Mouse (Mus musculus) macrophage (primary cell): ENCODE measurements around the gene Ccl22. TPM values are rescaled to one million over a fixed set of nuclear protein-coding genes. Genes with fewer than 3 reads are reported as not detected.

Experiments
- H3K27ac ChIP-seq: fragments of 350-480 bp; formaldehyde crosslinking; 2 replicates; pipeline ENCODE4 v1.9.0; 2021
- H3K36me3 ChIP-seq: fragments of 350-480 bp; formaldehyde crosslinking; 2 replicates; pipeline ENCODE4 v1.9.0; 2021; ENCODE audit errors: inconsistent target
- H3K4me3 ChIP-seq: fragments of 350-480 bp; formaldehyde crosslinking; 2 replicates; pipeline ENCODE4 v1.9.0; 2021; ENCODE audit errors: inconsistent target
- H3K79me2 ChIP-seq: fragments of 350-480 bp; formaldehyde crosslinking; 2 replicates; pipeline ENCODE4 v1.9.0; 2021; ENCODE audit errors: inconsistent target
- WGBS: methylation state at CpG from one replicate; pipeline ENCODE4 v1.1.7; 2026; ENCODE audit warnings: inconsistent platforms; ENCODE audit not compliant: missing documents; 5-methylcytosine and 5-hydroxymethylcytosine counted together
- polyA plus RNA-seq: library from polyadenylated mRNA; stranded (reverse); fragments of 250-400 nt; gene quantifications from 3 replicates; pipeline ENCODE4 v1.2.4, GENCODE M21; 2018; ENCODE audit warnings: inconsistent platforms

Gene Ccl22
- polyA plus RNA-seq, 1 experiment from 2014 or later: 3.7 TPM

GRCm38 (mm10) chr8:94748363-94748762, 3.0 kb downstream of the Ccl22 start:
- Histone ChIP-seq H3K36me3 (no peaks in the 10 kb centered on the region), H3K4me3 (no peak overlapping the region), H3K79me2 (no peaks in the 10 kb centered on the region), H3K27ac (no peak overlapping the region)
- 76% methylated on average over 4 of the region's 4 CpGs for WGBS

- Histone ChIP-seq H3K36me3 (no peaks in the 10 kb centered on the region), H3K27ac (no peak overlapping the region), H3K79me2 (no peaks in the 10 kb centered on the region), H3K4me3 (no peak overlapping the region)
- 98% methylated on average over 3 of the region's 3 CpGs for WGBS
These were observed 4.6 kb downstream of the Ccl22 start for GRCm38 (mm10) chr8:94749942-94750341.

- 82% methylated on average over 10 of the region's 10 CpGs for WGBS
- no peak overlapping the region for H3K4me3 ChIP-seq
- no peak overlapping the region for H3K27ac ChIP-seq
- no peaks in the 10 kb centered on the region for H3K79me2 ChIP-seq
- no peaks in the 10 kb centered on the region for H3K36me3 ChIP-seq
These were observed 5.8 kb downstream of the Ccl22 start for GRCm38 (mm10) chr8:94751023-94751849.

- H3K79me2 ChIP-seq: no peaks in the 10 kb centered on the region
- no peak overlapping the region for H3K27ac ChIP-seq
- no peak overlapping the region for H3K4me3 ChIP-seq
- H3K36me3 ChIP-seq: no peaks in the 10 kb centered on the region
- 90% methylated on average over 2 of the region's 2 CpGs for WGBS
These were observed 8.6 kb downstream of the Ccl22 start for GRCm38 (mm10) chr8:94754006-94754405.

- no peak overlapping the region for H3K27ac ChIP-seq
- H3K79me2 ChIP-seq: no peaks in the 10 kb centered on the region
- 89% methylated on average over 2 of the region's 2 CpGs for WGBS
- H3K36me3 ChIP-seq: no peaks in the 10 kb centered on the region
- no peak overlapping the region for H3K4me3 ChIP-seq
These were observed 9.1 kb downstream of the Ccl22 start for GRCm38 (mm10) chr8:94754486-94754885.

GRCm38 (mm10) chr8:94767035-94767434, 21.6 kb downstream of the Ccl22 start:
- no peak overlapping the region for H3K27ac ChIP-seq
- whole genome bisulfite sequencing: 87% methylated on average over 9 of the region's 9 CpGs

GRCm38 (mm10) chr8:94770945-94771344, 25.6 kb downstream of the Ccl22 start:
- Histone ChIP-seq H3K4me3 (no peak overlapping the region), H3K27ac (no peak overlapping the region), H3K36me3 (no peaks in the 10 kb centered on the region), H3K79me2 (no peaks in the 10 kb centered on the region)
- 43% methylated on average over 6 of the region's 6 CpGs for WGBS

More at GRCm38 (mm10) chr8:94767035-94767434, 21.6 kb downstream of the Ccl22 start:
- H3K4me3 ChIP-seq: no peak overlapping the region
- no peaks in the 10 kb centered on the region for H3K36me3 ChIP-seq
- H3K79me2 ChIP-seq: no peaks in the 10 kb centered on the region

GRCm38 (mm10) chr8:94771941-94772670, 26.7 kb downstream of the Ccl22 start, which contains the start of gene Cx3cl1:
Cx3cl1 (plus strand) TSS chr8:94772009.
- no peak within 1 kb of the TSS; the same call in 1 of the 2 replicates for H3K4me3 ChIP-seq
- no peaks in the 10 kb centered on the region for H3K79me2 ChIP-seq
- no peak within 1 kb of the TSS for H3K27ac ChIP-seq
- H3K36me3 ChIP-seq: no peaks in the 10 kb centered on the region
- WGBS: 4% methylated on average over 37 of the region's 38 CpGs

- H3K4me3 ChIP-seq: no peak overlapping the region
- WGBS: 78% methylated on average over 4 of the region's 6 CpGs
- H3K27ac ChIP-seq: no peak overlapping the region
- H3K36me3 ChIP-seq: no peaks in the 10 kb centered on the region
- H3K79me2 ChIP-seq: no peaks in the 10 kb centered on the region
These were observed 27.7 kb downstream of the Ccl22 start for GRCm38 (mm10) chr8:94773048-94773447.

GRCm38 (mm10) chr8:94773700-94774171, 28.3 kb downstream of the Ccl22 start:
- no peak overlapping the region for H3K27ac ChIP-seq
- H3K36me3 ChIP-seq: no peaks in the 10 kb centered on the region
- H3K4me3 ChIP-seq: no peak overlapping the region
- no peaks in the 10 kb centered on the region for H3K79me2 ChIP-seq
- WGBS: 89% methylated on average over 11 of the region's 12 CpGs

GRCm38 (mm10) chr8:94774601-94775000, 29.2 kb downstream of the Ccl22 start:
- WGBS: 100% methylated on average over 1 of the region's 1 CpGs
- H3K4me3 ChIP-seq: no peak overlapping the region
- H3K36me3 ChIP-seq: no peaks in the 10 kb centered on the region
- no peaks in the 10 kb centered on the region for H3K79me2 ChIP-seq
- H3K27ac ChIP-seq: no peak overlapping the region

GRCm38 (mm10) chr8:94776346-94776745, 31.0 kb downstream of the Ccl22 start:
- H3K27ac ChIP-seq: no peak overlapping the region
- no peaks in the 10 kb centered on the region for H3K79me2 ChIP-seq
- H3K36me3 ChIP-seq: no peaks in the 10 kb centered on the region
- WGBS: 70% methylated on average over 2 of the region's 2 CpGs
- no peak overlapping the region for H3K4me3 ChIP-seq

GRCm38 (mm10) chr8:94778036-94778435, 32.6 kb downstream of the Ccl22 start:
- no peak overlapping the region for H3K4me3 ChIP-seq
- 86% methylated on average over 10 of the region's 10 CpGs for WGBS
- H3K79me2 ChIP-seq: no peaks in the 10 kb centered on the region
- H3K36me3 ChIP-seq: no peaks in the 10 kb centered on the region
- peak overlapping the region; percentile 68 for H3K27ac ChIP-seq

- no peak overlapping the region for H3K4me3 ChIP-seq
- H3K79me2 ChIP-seq: no peaks in the 10 kb centered on the region
- WGBS: 13% methylated on average over 5 of the region's 5 CpGs
- peak overlapping the region; percentile 68 for H3K27ac ChIP-seq
- no peaks in the 10 kb centered on the region for H3K36me3 ChIP-seq
These were observed 33.1 kb downstream of the Ccl22 start for GRCm38 (mm10) chr8:94778473-94778872.
